Mouse (Mus musculus) embryonic fibroblast, embryonic 13.5 days (primary cell): ENCODE results near the gene Wsb2.

Experiments
- CTCF ChIP-seq: IDR thresholded peaks from 2 replicates; pipeline ENCODE4 v1.5.1; 2011; ENCODE audit warnings: mild to moderate bottlenecking, control low read depth, low read length, moderate library complexity, borderline replicate concordance; ENCODE audit not compliant: insufficient read depth
- POLR2A ChIP-seq: IDR thresholded peaks from 2 replicates; pipeline ENCODE4 v1.6.1; 2011; ENCODE audit warnings: low read depth, mild to moderate bottlenecking, control low read depth, low read length, moderate library complexity

DNA sequence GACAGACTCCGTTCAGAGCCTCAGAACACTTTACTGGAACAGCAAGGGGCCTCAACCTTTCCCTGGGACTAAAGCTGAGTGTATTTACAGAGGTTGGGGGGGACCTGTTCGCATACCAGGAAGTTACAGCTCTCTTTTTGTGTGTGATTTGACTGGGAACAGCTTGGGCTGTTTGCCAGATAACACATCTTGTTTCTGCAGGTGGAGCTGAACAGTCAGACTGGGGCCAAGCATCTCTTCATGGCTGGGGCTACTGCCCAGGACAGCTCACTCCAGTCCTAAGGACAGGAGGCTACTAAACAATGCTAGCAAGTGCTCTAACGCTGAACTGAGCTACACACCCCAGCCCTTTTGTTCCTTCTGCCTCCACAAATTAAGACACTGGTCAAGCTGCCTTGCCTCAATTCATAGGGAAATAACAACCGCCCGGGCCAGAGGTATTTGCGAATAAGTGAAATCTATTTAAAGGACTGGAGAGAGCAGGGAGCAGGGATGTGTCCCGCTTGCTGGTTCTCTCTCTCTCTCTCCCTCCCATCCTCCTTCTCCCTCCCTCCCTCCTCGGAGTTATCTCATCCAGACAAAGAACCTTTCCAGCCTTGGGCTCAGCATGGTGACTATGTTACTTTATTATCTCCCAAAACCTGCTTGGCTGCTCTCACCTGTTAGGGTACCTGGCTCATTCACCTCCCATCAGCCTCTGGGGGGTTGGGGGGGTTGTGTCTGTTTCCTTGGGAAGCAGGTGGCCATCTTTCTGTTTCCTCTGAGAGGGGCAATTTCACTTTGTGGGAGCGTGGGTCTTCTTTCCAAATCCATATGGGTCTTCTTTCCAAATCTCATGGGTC is 42.3 kb upstream of the Wsb2 start:
- TF ChIP-seq CTCF (no peak), POLR2A (no peak)
